Mouse (Mus musculus): ENCODE data around the gene Fhit. TPM values are rescaled to one million over a fixed set of nuclear protein-coding genes. Genes with fewer than 3 reads are reported as not detected.

Gene Fhit
- polyA plus RNA-seq, 1 experiment from 2014 or later: 5.0 TPM

DNA sequence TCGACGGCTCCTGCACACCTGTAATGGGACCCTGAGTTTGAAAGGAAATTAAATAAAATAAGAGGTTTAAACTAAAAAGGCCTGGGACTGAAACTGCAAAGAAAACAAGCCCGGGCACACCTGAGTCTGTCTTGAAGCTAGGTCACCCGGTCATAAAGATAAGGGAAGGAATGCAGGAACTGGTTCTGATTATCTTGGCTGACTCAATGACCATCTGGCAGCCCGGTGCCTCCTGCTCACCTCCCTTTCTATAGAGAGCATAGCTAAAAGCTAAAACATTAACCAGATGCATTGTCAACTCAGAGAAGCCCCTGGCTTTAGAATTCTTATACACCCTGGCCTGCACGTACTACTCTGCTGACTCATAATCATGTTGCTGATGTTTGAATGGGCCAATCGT lies 1032.7 kb downstream of the Fhit start:
- WGBS: 74% methylated on average over 7 of the region's 7 CpGs
- DNase-seq (ENCODE audit: low spot score): no peak
- Histone ChIP-seq H3K4me1 (ENCODE audit: control insufficient read depth, insufficient read depth, low read length) (no peaks in the 10 kb centered on the region), H3K4me3 (ENCODE audit: low read depth, low read length) (no peak overlapping the region), H3K36me3 (replicated peaks; ENCODE audit: control insufficient read depth, insufficient read depth, low read depth, low read length) (no peaks in the 10 kb centered on the region), H3K27me3 (ENCODE audit: control insufficient read depth, insufficient read depth, low read length) (no peaks in the 10 kb centered on the region), H3K4me2 (ENCODE audit: low read depth, low read length) (no peak overlapping the region), H3K9me3 (replicated peaks; ENCODE audit: control insufficient read depth, low read length) (no peaks in the 10 kb centered on the region), H3K27ac (replicated peaks; ENCODE audit: low read depth, low read length) (no peak overlapping the region), H3K9ac (replicated peaks; ENCODE audit: low read length) (no peak overlapping the region)
- no peak for ATAC-seq (replicated peaks; ENCODE audit: insufficient number of reproducible peaks, low FRiP score, low TSS enrichment, low read depth)

DNA sequence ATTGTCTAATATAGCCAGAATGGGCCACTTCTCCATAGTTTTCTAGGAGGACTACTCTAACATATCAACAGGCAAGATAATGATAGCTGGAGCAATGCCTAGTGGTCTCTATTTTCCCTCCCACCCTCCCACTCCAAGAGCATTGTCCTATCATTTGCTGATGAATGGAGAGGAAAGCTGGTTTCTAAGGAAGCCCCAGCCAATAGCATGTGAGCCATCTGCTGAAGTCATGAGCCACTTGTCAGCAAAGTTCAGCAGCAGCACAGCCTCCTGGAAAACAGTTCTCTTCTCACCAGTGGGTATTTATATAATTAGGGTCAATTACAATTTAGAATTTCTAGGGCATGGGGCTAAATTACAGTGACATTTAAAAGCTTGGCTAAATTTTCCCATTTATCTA lies 1035.3 kb downstream of the Fhit start:
- ATAC-seq (replicated peaks; ENCODE audit: insufficient number of reproducible peaks, low FRiP score, low TSS enrichment, low read depth): no peak
- no peak overlapping the region for H3K4me2 ChIP-seq (ENCODE audit: low read depth, low read length)
- no peak overlapping the region for H3K4me3 ChIP-seq (ENCODE audit: low read depth, low read length)
- H3K27me3 ChIP-seq (ENCODE audit: control insufficient read depth, insufficient read depth, low read length): no peaks in the 10 kb centered on the region
- DNase-seq (ENCODE audit: low spot score): no peak
- H3K36me3 ChIP-seq (replicated peaks; ENCODE audit: control insufficient read depth, insufficient read depth, low read depth, low read length): no peaks in the 10 kb centered on the region
- H3K9me3 ChIP-seq (replicated peaks; ENCODE audit: control insufficient read depth, low read length): no peaks in the 10 kb centered on the region
- no peak overlapping the region for H3K9ac ChIP-seq (replicated peaks; ENCODE audit: low read length)
- H3K4me1 ChIP-seq (ENCODE audit: control insufficient read depth, insufficient read depth, low read length): no peaks in the 10 kb centered on the region
- H3K27ac ChIP-seq (replicated peaks; ENCODE audit: low read depth, low read length): no peak overlapping the region

DNA sequence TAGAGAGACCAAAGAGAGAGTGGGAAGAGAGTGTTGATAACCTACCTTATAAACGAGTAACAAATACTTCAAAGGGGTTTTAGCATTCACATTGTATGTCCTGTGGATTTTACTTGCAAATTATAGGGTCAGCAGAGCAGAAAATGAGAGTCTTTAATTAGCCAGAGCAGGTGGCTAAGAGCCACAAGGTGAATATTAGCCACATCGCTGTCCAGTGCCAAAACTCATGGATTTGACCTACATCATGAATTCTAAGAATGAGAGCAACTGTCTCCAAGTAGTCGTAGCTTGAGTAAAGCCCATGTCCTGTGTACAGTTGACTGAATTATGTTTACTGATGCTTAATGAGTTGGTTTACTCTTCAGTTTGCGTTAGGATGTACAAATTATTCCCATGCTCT lies 1039.7 kb downstream of the Fhit start:
- H3K27ac ChIP-seq (replicated peaks; ENCODE audit: low read depth, low read length): no peak overlapping the region
- no peak overlapping the region for H3K4me2 ChIP-seq (ENCODE audit: low read depth, low read length)
- WGBS: 87% methylated on average over 4 of the region's 4 CpGs
- H3K9ac ChIP-seq (replicated peaks; ENCODE audit: low read length): no peak overlapping the region
- no peaks in the 10 kb centered on the region for H3K4me1 ChIP-seq (ENCODE audit: control insufficient read depth, insufficient read depth, low read length)
- ATAC-seq (replicated peaks; ENCODE audit: insufficient number of reproducible peaks, low FRiP score, low TSS enrichment, low read depth) (no peak), DNase-seq (ENCODE audit: low spot score) (no peak)
- no peak overlapping the region for H3K4me3 ChIP-seq (ENCODE audit: low read depth, low read length)
- H3K36me3 ChIP-seq (replicated peaks; ENCODE audit: control insufficient read depth, insufficient read depth, low read depth, low read length): no peaks in the 10 kb centered on the region
- H3K9me3 ChIP-seq (replicated peaks; ENCODE audit: control insufficient read depth, low read length): no peaks in the 10 kb centered on the region
- no peaks in the 10 kb centered on the region for H3K27me3 ChIP-seq (ENCODE audit: control insufficient read depth, insufficient read depth, low read length)

DNA sequence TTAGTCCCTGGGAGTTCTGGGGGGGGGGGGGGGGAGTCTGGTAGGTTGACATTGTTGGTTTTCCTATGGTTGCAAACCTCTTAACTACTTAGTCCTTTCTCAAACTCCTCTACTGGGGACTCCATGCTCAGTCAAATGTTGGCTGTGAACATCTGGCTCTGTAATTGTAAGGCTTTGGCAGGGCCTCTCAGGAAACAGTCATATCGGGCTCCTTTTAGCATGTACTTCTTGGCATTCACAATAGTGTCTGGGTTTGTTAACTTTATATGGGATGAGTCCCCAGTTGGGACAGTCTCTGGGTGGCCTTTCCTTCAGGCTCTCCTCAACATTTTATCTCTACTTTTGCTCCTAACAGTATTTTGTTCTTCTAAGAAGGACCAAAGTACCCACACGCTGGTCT lies 1065.6 kb downstream of the Fhit start:
- Histone ChIP-seq H3K4me2 (ENCODE audit: low read depth, low read length) (no peak overlapping the region), H3K36me3 (replicated peaks; ENCODE audit: control insufficient read depth, insufficient read depth, low read depth, low read length) (no peaks in the 10 kb centered on the region), H3K9me3 (replicated peaks; ENCODE audit: control insufficient read depth, low read length) (no peaks in the 10 kb centered on the region), H3K27ac (replicated peaks; ENCODE audit: low read depth, low read length) (no peak overlapping the region), H3K4me1 (ENCODE audit: control insufficient read depth, insufficient read depth, low read length) (no peaks in the 10 kb centered on the region), H3K27me3 (ENCODE audit: control insufficient read depth, insufficient read depth, low read length) (no peaks in the 10 kb centered on the region), H3K9ac (replicated peaks; ENCODE audit: low read length) (no peak overlapping the region), H3K4me3 (ENCODE audit: low read depth, low read length) (no peak overlapping the region)
- no peak for ATAC-seq (replicated peaks; ENCODE audit: insufficient number of reproducible peaks, low FRiP score, low TSS enrichment, low read depth)
- DNase-seq (ENCODE audit: low spot score): no peak
- WGBS: 89% methylated on average over 2 of the region's 2 CpGs

DNA sequence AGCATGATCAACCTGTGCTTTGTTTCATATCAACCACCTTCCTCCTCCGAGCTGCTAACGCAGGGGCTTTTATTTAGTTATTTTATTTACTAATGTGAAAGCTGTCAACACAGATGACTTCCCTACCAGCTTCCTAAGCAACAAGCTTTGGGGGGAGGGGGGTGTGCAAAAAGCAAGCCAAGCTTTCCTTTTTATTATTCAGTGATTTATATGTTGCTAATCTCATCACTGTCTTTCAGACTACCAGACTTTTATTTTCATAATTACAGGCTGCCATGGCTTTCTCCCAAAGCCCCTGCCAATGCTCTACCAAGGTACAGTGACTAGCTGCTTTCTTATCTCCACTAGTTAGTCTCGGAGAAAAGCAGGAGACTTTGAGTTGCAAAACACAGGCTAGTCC lies 1082.8 kb downstream of the Fhit start:
- H3K4me3 ChIP-seq (ENCODE audit: low read depth, low read length): no peak overlapping the region
- no peak for ATAC-seq (replicated peaks; ENCODE audit: insufficient number of reproducible peaks, low FRiP score, low TSS enrichment, low read depth)
- H3K9me3 ChIP-seq (replicated peaks; ENCODE audit: control insufficient read depth, low read length): no peaks in the 10 kb centered on the region
- no peak overlapping the region for H3K27ac ChIP-seq (replicated peaks; ENCODE audit: low read depth, low read length)
- DNase-seq (ENCODE audit: low spot score): no peak
- WGBS: 94% methylated on average over 3 of the region's 3 CpGs
- H3K36me3 ChIP-seq (replicated peaks; ENCODE audit: control insufficient read depth, insufficient read depth, low read depth, low read length): no peaks in the 10 kb centered on the region
- no peak overlapping the region for H3K9ac ChIP-seq (replicated peaks; ENCODE audit: low read length)
- no peaks in the 10 kb centered on the region for H3K27me3 ChIP-seq (ENCODE audit: control insufficient read depth, insufficient read depth, low read length)
- no peaks in the 10 kb centered on the region for H3K4me1 ChIP-seq (ENCODE audit: control insufficient read depth, insufficient read depth, low read length)
- H3K4me2 ChIP-seq (ENCODE audit: low read depth, low read length): no peak overlapping the region

DNA sequence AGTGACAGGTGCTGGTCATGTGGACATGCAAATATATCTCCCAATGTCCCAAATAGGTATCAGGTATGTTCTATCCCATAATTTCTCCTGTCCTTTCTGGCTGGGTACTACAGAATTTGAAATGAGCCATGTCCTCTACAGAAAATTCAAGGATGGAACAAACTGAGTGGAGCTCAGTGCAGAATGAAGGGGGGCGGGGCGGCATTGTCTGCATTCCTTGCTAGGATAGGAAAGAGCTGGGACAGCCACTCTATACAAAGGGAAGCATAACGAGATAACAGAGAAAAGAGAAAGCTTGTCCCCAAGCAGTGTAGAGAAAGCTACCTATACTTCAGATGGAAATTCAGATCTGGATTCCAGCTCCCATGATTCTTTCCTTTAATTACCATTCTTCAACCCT lies 1111.9 kb downstream of the Fhit start:
- no peaks in the 10 kb centered on the region for H3K27me3 ChIP-seq (ENCODE audit: control insufficient read depth, insufficient read depth, low read length)
- no peak overlapping the region for H3K9ac ChIP-seq (replicated peaks; ENCODE audit: low read length)
- no peaks in the 10 kb centered on the region for H3K9me3 ChIP-seq (replicated peaks; ENCODE audit: control insufficient read depth, low read length)
- H3K36me3 ChIP-seq (replicated peaks; ENCODE audit: control insufficient read depth, insufficient read depth, low read depth, low read length): no peaks in the 10 kb centered on the region
- no peaks in the 10 kb centered on the region for H3K4me1 ChIP-seq (ENCODE audit: control insufficient read depth, insufficient read depth, low read length)
- H3K4me2 ChIP-seq (ENCODE audit: low read depth, low read length): no peak overlapping the region
- H3K27ac ChIP-seq (replicated peaks; ENCODE audit: low read depth, low read length): no peak overlapping the region
- no peak overlapping the region for H3K4me3 ChIP-seq (ENCODE audit: low read depth, low read length)
- ATAC-seq (replicated peaks; ENCODE audit: insufficient number of reproducible peaks, low FRiP score, low TSS enrichment, low read depth) (no peak), DNase-seq (ENCODE audit: low spot score) (no peak)
- 76% methylated on average over 3 of the region's 3 CpGs for WGBS

DNA sequence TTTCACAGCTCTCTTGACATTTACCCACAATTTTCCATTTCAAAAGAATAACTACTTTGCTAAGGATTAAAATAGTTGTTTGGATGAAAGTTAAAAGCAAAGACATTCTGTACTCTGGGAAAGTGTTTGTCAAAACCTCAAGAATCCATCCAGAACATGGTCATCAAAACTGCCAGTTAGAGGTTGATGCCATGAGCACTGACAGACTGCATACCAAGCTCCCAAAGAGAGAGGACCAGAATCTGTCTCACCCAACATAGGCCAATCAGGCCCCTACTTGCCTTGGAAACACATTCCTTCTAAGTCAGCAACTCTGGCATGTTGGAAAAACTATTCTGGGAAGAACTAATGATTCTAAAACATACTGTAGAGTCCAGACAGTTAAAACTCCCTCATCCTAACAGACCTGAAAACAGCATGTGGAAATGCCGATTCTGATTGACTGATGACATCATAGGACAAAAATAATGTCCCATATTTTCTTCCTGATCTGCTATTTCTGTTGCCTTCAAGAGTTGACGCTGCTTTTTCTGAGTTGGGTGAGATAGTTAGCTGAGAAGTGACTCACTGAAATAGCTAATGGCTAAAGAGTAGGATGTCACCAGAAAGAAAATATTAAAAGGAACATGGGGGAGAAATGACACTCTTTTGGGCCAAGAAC lies 1114.6 kb downstream of the Fhit start:
- Histone ChIP-seq H3K36me3 (replicated peaks; ENCODE audit: control insufficient read depth, insufficient read depth, low read depth, low read length) (no peaks in the 10 kb centered on the region), H3K27me3 (ENCODE audit: control insufficient read depth, insufficient read depth, low read length) (no peaks in the 10 kb centered on the region), H3K9me3 (replicated peaks; ENCODE audit: control insufficient read depth, low read length) (no peaks in the 10 kb centered on the region), H3K4me3 (ENCODE audit: low read depth, low read length) (no peak overlapping the region), H3K9ac (replicated peaks; ENCODE audit: low read length) (no peak overlapping the region), H3K4me2 (ENCODE audit: low read depth, low read length) (no peak overlapping the region), H3K4me1 (ENCODE audit: control insufficient read depth, insufficient read depth, low read length) (no peaks in the 10 kb centered on the region), H3K27ac (replicated peaks; ENCODE audit: low read depth, low read length) (no peak overlapping the region)
- WGBS: 83% methylated on average over 2 of the region's 2 CpGs
- peak; percentile 23 for DNase-seq (ENCODE audit: low spot score)
- no peak; the same call in 1 of the 2 replicates for ATAC-seq (replicated peaks; ENCODE audit: insufficient number of reproducible peaks, low FRiP score, low TSS enrichment, low read depth)

DNA sequence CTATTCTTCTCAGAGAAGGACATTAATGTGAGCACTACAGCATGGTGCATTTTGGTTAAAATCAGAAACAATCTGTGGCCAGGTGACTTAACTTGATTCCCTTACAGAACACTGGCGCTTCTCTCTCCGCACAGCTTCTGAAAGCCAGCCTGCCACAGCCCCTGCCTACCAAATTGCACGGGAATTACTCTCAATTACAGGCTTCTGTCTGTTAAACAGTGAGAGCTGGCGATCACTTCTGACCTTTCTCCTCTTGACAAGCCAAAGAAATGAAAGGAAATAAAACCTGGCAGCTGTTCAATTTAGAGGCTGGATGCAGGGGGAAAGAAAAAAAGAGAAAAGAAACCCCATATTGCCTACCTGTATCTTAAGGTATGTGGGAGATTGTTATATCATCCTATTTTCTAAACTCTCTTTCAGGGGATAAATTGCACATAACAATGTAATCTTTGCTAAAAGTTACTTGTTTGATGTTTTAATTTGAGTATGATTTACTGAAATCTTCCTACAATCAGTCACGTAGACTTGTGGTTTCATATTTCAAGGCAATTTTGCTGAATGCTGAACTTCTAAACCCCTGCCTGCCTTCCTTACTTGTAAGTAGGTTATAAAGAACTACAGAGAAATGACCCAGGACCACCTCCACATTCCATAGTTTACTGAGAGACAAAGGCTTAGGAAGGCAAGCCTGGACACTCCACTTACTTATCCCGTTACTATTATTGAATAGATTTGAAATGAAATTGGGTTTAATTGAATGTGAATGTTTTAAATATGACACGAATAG lies 1115.3 kb downstream of the Fhit start:
- no peaks in the 10 kb centered on the region for H3K9me3 ChIP-seq (replicated peaks; ENCODE audit: control insufficient read depth, low read length)
- peak; percentile 78 for DNase-seq (ENCODE audit: low spot score)
- H3K4me2 ChIP-seq (ENCODE audit: low read depth, low read length): no peak overlapping the region
- H3K36me3 ChIP-seq (replicated peaks; ENCODE audit: control insufficient read depth, insufficient read depth, low read depth, low read length): no peaks in the 10 kb centered on the region
- H3K27ac ChIP-seq (replicated peaks; ENCODE audit: low read depth, low read length): no peak overlapping the region
- no peak overlapping the region for H3K9ac ChIP-seq (replicated peaks; ENCODE audit: low read length)
- WGBS: 9% methylated on average over 7 of the region's 7 CpGs
- peak; percentile 44; the same call in 1 of the 2 replicates for ATAC-seq (replicated peaks; ENCODE audit: insufficient number of reproducible peaks, low FRiP score, low TSS enrichment, low read depth)
- H3K4me1 ChIP-seq (ENCODE audit: control insufficient read depth, insufficient read depth, low read length): no peaks in the 10 kb centered on the region
- H3K27me3 ChIP-seq (ENCODE audit: control insufficient read depth, insufficient read depth, low read length): no peaks in the 10 kb centered on the region
- H3K4me3 ChIP-seq (ENCODE audit: low read depth, low read length): no peak overlapping the region
